Mouse (Mus musculus): Measurements from ENCODE around the gene Gdpd1. TPM values are rescaled to one million over a fixed set of nuclear protein-coding genes. Genes with fewer than 3 reads are reported as not detected.

Gene Gdpd1
- polyA plus RNA-seq, 1 experiment = 1.7 TPM

GRCm38 (mm10) chr11:87018081-87018480 is 55.8 kb downstream of the Gdpd1 start:
- 73% methylated on average over 4 of the region's 4 CpGs for WGBS
- TF ChIP-seq CTCF (conservative IDR thresholded peaks at IDR 0.05; ENCODE audit: insufficient read depth, insufficient read length, low read depth, low read length) (no peak), POLR2A (IDR thresholded peaks at IDR 0.05; ENCODE audit: low read depth, low read length) (no peak)
- no peak for DNase-seq
- no peak overlapping the region for H3K4me3 ChIP-seq (ENCODE audit: insufficient read depth, low read depth, low read length)
- H3K4me1 ChIP-seq (ENCODE audit: control insufficient read depth, insufficient read depth, low read length) = no peaks in the 10 kb centered on the region
- no peaks in the 10 kb centered on the region for H3K27me3 ChIP-seq (replicated peaks; ENCODE audit: control insufficient read depth, insufficient read depth, low read length)
- H3K36me3 ChIP-seq (ENCODE audit: control insufficient read depth, insufficient read depth, low read length) = no peaks in the 10 kb centered on the region
- no peak overlapping the region for H3K27ac ChIP-seq (ENCODE audit: insufficient read depth, low read depth, low read length)

GRCm38 (mm10) chr11:87015691-87016090 is 58.2 kb downstream of the Gdpd1 start:
- no peaks in the 10 kb centered on the region for H3K27me3 ChIP-seq (replicated peaks; ENCODE audit: control insufficient read depth, insufficient read depth, low read length)
- no peaks in the 10 kb centered on the region for H3K4me1 ChIP-seq (ENCODE audit: control insufficient read depth, insufficient read depth, low read length)
- 73% methylated on average over 3 of the region's 3 CpGs for WGBS
- no peaks in the 10 kb centered on the region for H3K36me3 ChIP-seq (ENCODE audit: control insufficient read depth, insufficient read depth, low read length)
- peak; percentile 52 for DNase-seq
- H3K4me3 ChIP-seq (ENCODE audit: insufficient read depth, low read depth, low read length) = no peak overlapping the region
- TF ChIP-seq POLR2A (IDR thresholded peaks at IDR 0.05; ENCODE audit: low read depth, low read length) (no peak), CTCF (conservative IDR thresholded peaks at IDR 0.05; ENCODE audit: insufficient read depth, insufficient read length, low read depth, low read length) (no peak)
- H3K27ac ChIP-seq (ENCODE audit: insufficient read depth, low read depth, low read length) = no peak overlapping the region

GRCm38 (mm10) chr11:87010476-87010875 is 63.4 kb downstream of the Gdpd1 start:
- no peak overlapping the region for H3K27ac ChIP-seq (ENCODE audit: insufficient read depth, low read depth, low read length)
- no peaks in the 10 kb centered on the region for H3K36me3 ChIP-seq (ENCODE audit: control insufficient read depth, insufficient read depth, low read length)
- no peak overlapping the region for H3K4me3 ChIP-seq (ENCODE audit: insufficient read depth, low read depth, low read length)
- no peaks in the 10 kb centered on the region for H3K27me3 ChIP-seq (replicated peaks; ENCODE audit: control insufficient read depth, insufficient read depth, low read length)
- TF ChIP-seq POLR2A (IDR thresholded peaks at IDR 0.05; ENCODE audit: low read depth, low read length) (no peak), CTCF (conservative IDR thresholded peaks at IDR 0.05; ENCODE audit: insufficient read depth, insufficient read length, low read depth, low read length) (peak; percentile 52)
- peak; percentile 82 for DNase-seq
- 18% methylated on average over 9 of the region's 9 CpGs for WGBS
- no peaks in the 10 kb centered on the region for H3K4me1 ChIP-seq (ENCODE audit: control insufficient read depth, insufficient read depth, low read length)

- DNase-seq = no peak
- no peak overlapping the region for H3K27ac ChIP-seq (ENCODE audit: insufficient read depth, low read depth, low read length)
- no peaks in the 10 kb centered on the region for H3K36me3 ChIP-seq (ENCODE audit: control insufficient read depth, insufficient read depth, low read length)
- no peaks in the 10 kb centered on the region for H3K27me3 ChIP-seq (replicated peaks; ENCODE audit: control insufficient read depth, insufficient read depth, low read length)
- H3K4me3 ChIP-seq (ENCODE audit: insufficient read depth, low read depth, low read length) = no peak overlapping the region
- H3K4me1 ChIP-seq (ENCODE audit: control insufficient read depth, insufficient read depth, low read length) = no peaks in the 10 kb centered on the region
- WGBS = 38% methylated on average over 8 of the region's 8 CpGs
- TF ChIP-seq CTCF (conservative IDR thresholded peaks at IDR 0.05; ENCODE audit: insufficient read depth, insufficient read length, low read depth, low read length) (no peak), POLR2A (IDR thresholded peaks at IDR 0.05; ENCODE audit: low read depth, low read length) (no peak)
Observed at GRCm38 (mm10) chr11:87007371-87007770, 66.5 kb downstream of the Gdpd1 start.

- DNase-seq = no peak
Observed at GRCm38 (mm10) chr11:87004960-87005755, 68.7 kb downstream of the Gdpd1 start.

GRCm38 (mm10) chr11:87002078-87002829 is 71.6 kb downstream of the Gdpd1 start:
- H3K27me3 ChIP-seq (replicated peaks; ENCODE audit: control insufficient read depth, insufficient read depth, low read length) = no peaks in the 10 kb centered on the region
- 78% methylated on average over 10 of the region's 10 CpGs for WGBS
- no peaks in the 10 kb centered on the region for H3K4me1 ChIP-seq (ENCODE audit: control insufficient read depth, insufficient read depth, low read length)
- TF ChIP-seq POLR2A (IDR thresholded peaks at IDR 0.05; ENCODE audit: low read depth, low read length) (no peak), CTCF (conservative IDR thresholded peaks at IDR 0.05; ENCODE audit: insufficient read depth, insufficient read length, low read depth, low read length) (no peak)
- no peak overlapping the region for H3K27ac ChIP-seq (ENCODE audit: insufficient read depth, low read depth, low read length)
- DNase-seq = no peak
- no peaks in the 10 kb centered on the region for H3K36me3 ChIP-seq (ENCODE audit: control insufficient read depth, insufficient read depth, low read length)
- no peak overlapping the region for H3K4me3 ChIP-seq (ENCODE audit: insufficient read depth, low read depth, low read length)

More at GRCm38 (mm10) chr11:87004960-87005755, 68.7 kb downstream of the Gdpd1 start:
- TF ChIP-seq CTCF (conservative IDR thresholded peaks at IDR 0.05; ENCODE audit: insufficient read depth, insufficient read length, low read depth, low read length) = no peak
- no peak for TF ChIP-seq POLR2A (IDR thresholded peaks at IDR 0.05; ENCODE audit: low read depth, low read length)
- 54% methylated on average over 12 of the region's 12 CpGs for WGBS
- Histone ChIP-seq H3K27me3 (replicated peaks; ENCODE audit: control insufficient read depth, insufficient read depth, low read length) (no peaks in the 10 kb centered on the region), H3K4me3 (ENCODE audit: insufficient read depth, low read depth, low read length) (no peak overlapping the region), H3K36me3 (ENCODE audit: control insufficient read depth, insufficient read depth, low read length) (no peaks in the 10 kb centered on the region), H3K27ac (ENCODE audit: insufficient read depth, low read depth, low read length) (0 out of 2 replicates have a peak overlapping the region, but pooled peaks have one; percentile 5), H3K4me1 (ENCODE audit: control insufficient read depth, insufficient read depth, low read length) (no peaks in the 10 kb centered on the region)

- H3K27ac ChIP-seq (ENCODE audit: insufficient read depth, low read depth, low read length) = no peak overlapping the region
- no peak for TF ChIP-seq POLR2A (IDR thresholded peaks at IDR 0.05; ENCODE audit: low read depth, low read length)
- no peak for TF ChIP-seq CTCF (conservative IDR thresholded peaks at IDR 0.05; ENCODE audit: insufficient read depth, insufficient read length, low read depth, low read length)
- H3K27me3 ChIP-seq (replicated peaks; ENCODE audit: control insufficient read depth, insufficient read depth, low read length) = no peaks in the 10 kb centered on the region
Observed at GRCm38 (mm10) chr11:87001217-87001616, 72.6 kb downstream of the Gdpd1 start.

More at GRCm38 (mm10) chr11:87001217-87001616, 72.6 kb downstream of the Gdpd1 start:
- Histone ChIP-seq H3K36me3 (ENCODE audit: control insufficient read depth, insufficient read depth, low read length) (no peaks in the 10 kb centered on the region), H3K4me1 (ENCODE audit: control insufficient read depth, insufficient read depth, low read length) (no peaks in the 10 kb centered on the region), H3K4me3 (ENCODE audit: insufficient read depth, low read depth, low read length) (no peak overlapping the region)
- DNase-seq = no peak
- 84% methylated on average over 8 of the region's 8 CpGs for WGBS
